Mouse (Mus musculus) forebrain, embryonic 12.5 days (tissue): Measurements from ENCODE around the gene Tmem233. TPM values are rescaled to one million over a fixed set of nuclear protein-coding genes. Genes with fewer than 3 reads are reported as not detected.

Experiments used
- ATAC-seq: fragments of 200-750 bp; cut with Nextera tagmentation; 2 replicates; pipeline ENCODE4 v1.8.0; 2017; ENCODE audit warnings: moderate TSS enrichment; ENCODE audit not compliant: low FRiP score
- H3K27ac ChIP-seq: fragments of 300-500 bp; sonication (generic); 2 replicates; pipeline ENCODE4 v1.5.1; 2016; ENCODE audit warnings: mild to moderate bottlenecking
- H3K27me3 ChIP-seq: fragments of 300-500 bp; sonication (generic); 2 replicates; pipeline ENCODE4 v1.6.1; 2016; ENCODE audit warnings: mild to moderate bottlenecking
- H3K36me3 ChIP-seq: fragments of 300-500 bp; sonication (generic); replicated peaks from 2 replicates; pipeline ENCODE4 v1.6.1; 2016; ENCODE audit warnings: mild to moderate bottlenecking
- H3K4me1 ChIP-seq: fragments of 300-500 bp; sonication (generic); 2 replicates; pipeline ENCODE4 v1.6.1; 2016
- H3K4me2 ChIP-seq: fragments of 300-500 bp; sonication (generic); 2 replicates; pipeline ENCODE4 v1.6.1; 2016; ENCODE audit warnings: mild to moderate bottlenecking, moderate library complexity
- H3K4me3 ChIP-seq: fragments of 300-500 bp; sonication (generic); replicated peaks from 2 replicates; pipeline ENCODE4 v1.5.1; 2016; ENCODE audit warnings: mild to moderate bottlenecking
- H3K9ac ChIP-seq: fragments of 300-500 bp; sonication (generic); 2 replicates; pipeline ENCODE4 v1.6.1; 2016; ENCODE audit warnings: mild to moderate bottlenecking
- H3K9me3 ChIP-seq: fragments of 300-500 bp; sonication (generic); 2 replicates; pipeline ENCODE4 v1.6.1; 2016
- WGBS: fragments of 180-500 bp; shearing (Covaris S2); methylation state at CpG from one replicate; pipeline ENCODE4 v1.1.7; 2016; 5-methylcytosine and 5-hydroxymethylcytosine counted together
- polyA plus RNA-seq: library from polyadenylated mRNA; unstranded; fragments of >200 nt; fragmentation: Nextera tagmentation; extraction: Ambion mirVana; gene quantifications from 2 replicates; pipeline ENCODE4 v1.2.1, GENCODE M21; 2016

Gene Tmem233
- polyA plus RNA-seq, 1 experiment from 2014 or later = not detected

DNA sequence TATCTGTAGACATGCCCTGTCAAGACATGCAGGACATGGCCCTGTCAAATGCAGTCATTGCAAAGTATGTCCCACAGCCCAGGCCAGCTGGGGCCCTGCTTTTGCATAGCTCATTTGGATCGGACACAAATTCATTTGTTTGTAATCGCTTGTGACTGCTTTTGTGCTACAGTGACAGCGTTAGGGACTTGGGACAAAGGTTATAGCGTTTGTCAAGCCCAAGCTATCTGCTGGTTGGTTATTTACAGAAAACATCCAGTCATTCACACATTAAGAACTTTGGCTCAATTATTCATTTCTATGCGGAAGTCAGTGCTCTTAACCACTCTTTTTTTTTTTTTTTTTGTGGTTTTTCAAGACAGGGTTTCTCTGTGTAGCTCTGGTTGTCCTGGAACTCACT is 30.9 kb downstream of the Tmem233 start:
- Histone ChIP-seq H3K9ac (no peak overlapping the region), H3K4me1 (no peaks in the 10 kb centered on the region), H3K9me3 (no peaks in the 10 kb centered on the region), H3K4me2 (no peak overlapping the region), H3K27me3 (no peaks in the 10 kb centered on the region), H3K4me3 (no peak overlapping the region), H3K27ac (no peak overlapping the region), H3K36me3 (no peaks in the 10 kb centered on the region)
- ATAC-seq = no peak
- 78% methylated on average over 5 of the region's 5 CpGs for WGBS

DNA sequence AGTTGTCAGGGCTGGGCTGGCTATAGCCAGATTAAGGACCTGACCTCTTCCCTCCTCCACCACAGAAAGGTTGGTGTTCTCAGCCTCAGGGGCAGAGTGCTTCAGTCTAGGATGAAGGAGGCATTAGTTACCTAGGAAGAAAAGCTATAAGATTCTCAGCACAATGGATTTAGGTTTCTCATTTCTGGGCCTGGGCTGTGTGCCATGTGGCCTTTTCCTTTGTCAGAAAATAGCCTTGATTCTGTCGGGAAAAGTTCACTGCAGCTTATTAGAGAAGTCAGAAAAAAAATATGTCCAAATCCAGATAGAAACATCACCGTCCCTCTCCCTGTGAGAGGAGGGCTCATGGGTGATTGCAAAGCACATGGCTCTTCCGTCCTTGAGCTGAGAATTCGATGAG is 33.2 kb downstream of the Tmem233 start:
- no peak for ATAC-seq

DNA sequence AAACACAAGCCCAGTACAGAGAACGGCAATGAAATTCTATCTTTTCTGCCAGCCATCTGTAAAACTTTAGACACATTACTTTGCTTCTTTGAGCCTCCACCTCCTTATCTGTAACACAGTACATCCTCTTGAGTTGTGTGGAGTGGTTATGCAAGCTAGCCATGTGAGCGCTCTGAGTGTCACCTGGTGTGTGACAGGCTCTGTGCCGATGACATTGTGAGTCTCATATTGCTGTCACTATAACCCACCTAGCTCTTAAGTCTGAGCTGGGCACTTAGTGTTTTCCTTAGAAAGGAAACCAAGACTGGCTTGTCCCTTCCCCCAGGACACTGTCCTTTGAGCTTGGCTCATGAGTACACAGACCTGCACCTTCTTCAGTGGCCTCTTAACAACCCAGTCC is 34.7 kb downstream of the Tmem233 start:
- Histone ChIP-seq H3K4me2 (no peak overlapping the region), H3K9ac (no peak overlapping the region), H3K4me1 (no peaks in the 10 kb centered on the region), H3K27ac (no peak overlapping the region), H3K9me3 (no peaks in the 10 kb centered on the region), H3K4me3 (no peak overlapping the region), H3K36me3 (no peaks in the 10 kb centered on the region), H3K27me3 (no peaks in the 10 kb centered on the region)
- WGBS = 95% methylated on average over 3 of the region's 3 CpGs
- ATAC-seq = no peak

More for the DNA sequence above, 33.2 kb downstream of the Tmem233 start:
- no peak overlapping the region for H3K9ac ChIP-seq
- no peaks in the 10 kb centered on the region for H3K27me3 ChIP-seq
- WGBS = 90% methylated on average over 4 of the region's 4 CpGs
- no peak overlapping the region for H3K27ac ChIP-seq
- H3K4me1 ChIP-seq = no peaks in the 10 kb centered on the region
- H3K4me2 ChIP-seq = no peak overlapping the region
- no peaks in the 10 kb centered on the region for H3K36me3 ChIP-seq
- no peaks in the 10 kb centered on the region for H3K9me3 ChIP-seq
- H3K4me3 ChIP-seq = no peak overlapping the region

DNA sequence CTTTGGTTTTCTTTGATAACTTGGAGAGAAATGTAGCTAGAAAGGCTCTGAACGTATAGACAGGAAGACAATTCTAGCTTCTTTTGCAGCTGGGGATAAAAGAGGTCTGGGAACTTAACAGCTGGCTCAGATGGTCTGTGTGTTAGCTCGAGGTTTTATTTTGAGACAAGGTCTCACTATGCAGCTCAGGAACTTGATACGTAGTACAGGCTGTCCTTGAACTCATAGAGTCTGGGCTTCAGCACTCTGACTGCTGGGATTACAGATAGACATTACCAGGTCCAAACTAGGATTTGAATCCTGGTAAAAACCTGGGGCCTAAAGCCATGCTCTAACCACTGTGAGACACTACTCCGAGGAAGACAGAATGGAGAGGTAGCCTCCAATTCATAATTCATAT is 36.8 kb downstream of the Tmem233 start:
- Histone ChIP-seq H3K9me3 (no peaks in the 10 kb centered on the region), H3K4me1 (no peaks in the 10 kb centered on the region), H3K9ac (no peak overlapping the region), H3K4me3 (no peak overlapping the region), H3K4me2 (no peak overlapping the region), H3K27ac (no peak overlapping the region), H3K27me3 (no peaks in the 10 kb centered on the region), H3K36me3 (no peaks in the 10 kb centered on the region)
- 84% methylated on average over 4 of the region's 4 CpGs for WGBS
- no peak for ATAC-seq

DNA sequence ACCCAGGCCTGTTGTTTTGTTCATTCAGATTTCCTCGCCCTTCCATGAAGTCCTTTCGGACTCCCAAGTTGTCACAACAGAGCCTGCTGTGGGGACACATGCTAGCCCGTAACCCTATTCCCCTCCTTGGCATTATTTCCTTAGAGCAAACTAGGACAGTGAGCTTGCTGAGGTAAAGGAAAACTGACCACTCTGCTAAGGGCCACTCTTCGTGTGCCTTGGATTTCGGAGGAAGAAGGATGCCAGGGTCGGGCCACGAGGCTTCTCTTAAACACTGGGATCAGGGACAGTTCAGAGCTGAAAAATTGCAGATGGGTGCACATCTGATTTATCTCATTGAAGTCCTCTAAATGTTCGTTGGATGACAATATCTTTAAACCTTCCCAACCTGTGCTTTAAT is 37.5 kb downstream of the Tmem233 start:
- WGBS = 87% methylated on average over 8 of the region's 8 CpGs
- no peak overlapping the region for H3K27ac ChIP-seq
- no peaks in the 10 kb centered on the region for H3K9me3 ChIP-seq
- ATAC-seq = no peak
- H3K9ac ChIP-seq = no peak overlapping the region
- H3K27me3 ChIP-seq = 0 out of 2 replicates have a peak, but pooled peaks cover 2% of the 10 kb centered on the region
- H3K4me3 ChIP-seq = no peak overlapping the region
- no peak overlapping the region for H3K4me2 ChIP-seq
- no peaks in the 10 kb centered on the region for H3K36me3 ChIP-seq
- H3K4me1 ChIP-seq = no peaks in the 10 kb centered on the region

DNA sequence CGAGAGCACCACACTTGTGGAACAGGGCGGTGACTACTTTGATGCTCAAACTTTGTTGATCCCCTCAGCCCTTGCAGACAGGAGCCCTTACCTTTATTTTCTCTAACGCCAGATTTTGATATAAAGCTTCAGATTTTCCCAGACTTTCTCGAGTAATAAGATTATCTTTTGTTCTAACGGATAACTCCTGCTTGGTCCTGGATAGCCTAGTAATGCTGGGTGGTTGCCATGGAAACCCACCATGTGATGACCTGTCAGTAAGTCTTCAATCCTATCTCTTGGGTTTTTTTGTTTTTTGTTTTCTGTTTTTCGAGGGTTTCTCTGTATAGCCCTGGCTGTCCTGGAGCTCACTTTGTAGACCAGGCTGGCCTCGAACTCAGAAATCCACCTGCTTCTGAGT is 40.8 kb downstream of the Tmem233 start:
- 63% methylated on average over 7 of the region's 7 CpGs for WGBS
- H3K9ac ChIP-seq = no peak overlapping the region

DNA sequence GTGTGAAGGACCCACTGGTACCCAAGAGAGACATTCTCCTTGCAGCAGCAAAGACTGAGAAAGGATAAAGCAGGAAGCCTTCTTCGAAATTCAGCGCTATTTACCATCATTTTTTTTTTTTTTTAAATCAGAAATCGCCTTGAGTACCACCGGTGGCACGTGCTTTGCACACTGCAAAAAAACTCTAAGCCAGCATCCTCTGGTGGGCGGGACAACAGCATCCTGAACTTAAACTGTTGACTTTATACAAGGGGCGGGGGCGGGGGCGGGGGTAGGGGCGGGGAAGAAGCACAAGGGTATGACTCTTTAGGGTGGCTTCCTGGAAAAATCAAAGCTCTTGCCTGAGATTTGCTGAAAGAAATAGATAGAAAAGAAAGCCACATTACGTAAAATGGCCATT is 43.3 kb downstream of the Tmem233 start:
- peaks cover 18% of the 10 kb centered on the region; the same call in 1 of the 2 replicates for H3K27me3 ChIP-seq
- no peak overlapping the region for H3K27ac ChIP-seq
- no peaks in the 10 kb centered on the region for H3K9me3 ChIP-seq
- no peak overlapping the region for H3K9ac ChIP-seq
- no peak overlapping the region for H3K4me3 ChIP-seq
- 35% methylated on average over 11 of the region's 11 CpGs for WGBS
- ATAC-seq = no peak
- H3K36me3 ChIP-seq = no peaks in the 10 kb centered on the region
- H3K4me2 ChIP-seq = no peak overlapping the region
- peaks cover 9% of the 10 kb centered on the region for H3K4me1 ChIP-seq

More for the DNA sequence above, 40.8 kb downstream of the Tmem233 start:
- no peak overlapping the region for H3K27ac ChIP-seq
- H3K27me3 ChIP-seq = 0 out of 2 replicates have a peak, but pooled peaks cover 12% of the 10 kb centered on the region
- no peak overlapping the region for H3K4me2 ChIP-seq
- no peaks in the 10 kb centered on the region for H3K36me3 ChIP-seq
- no peak for ATAC-seq
- peaks cover 3% of the 10 kb centered on the region; the same call in 1 of the 2 replicates for H3K4me1 ChIP-seq
- no peaks in the 10 kb centered on the region for H3K9me3 ChIP-seq
- no peak overlapping the region for H3K4me3 ChIP-seq

DNA sequence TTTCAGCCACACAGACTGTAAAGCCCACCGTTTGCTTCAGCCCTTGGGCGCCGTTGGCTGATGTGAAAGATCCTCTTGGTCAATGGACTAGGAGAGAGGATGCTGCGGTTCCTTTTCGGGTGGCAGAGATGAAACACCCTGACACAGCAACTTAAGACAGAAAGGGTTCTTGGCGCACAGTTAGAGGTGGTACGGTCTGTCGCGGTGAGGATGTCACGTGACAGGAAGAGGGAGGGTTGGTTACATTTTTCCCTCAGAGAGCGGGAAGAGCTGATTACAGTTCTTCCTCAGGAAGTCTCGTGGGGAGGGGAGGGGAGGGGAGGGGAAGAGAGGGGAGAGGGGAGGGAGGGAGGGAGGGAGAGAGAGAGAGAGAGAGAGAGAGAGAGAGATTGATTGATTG is 45.3 kb downstream of the Tmem233 start:
- Histone ChIP-seq H3K36me3 (no peaks in the 10 kb centered on the region), H3K4me3 (no peak overlapping the region), H3K9me3 (no peaks in the 10 kb centered on the region), H3K9ac (no peak overlapping the region), H3K27ac (no peak overlapping the region), H3K4me1 (peaks cover 9% of the 10 kb centered on the region), H3K4me2 (no peak overlapping the region), H3K27me3 (peaks cover 23% of the 10 kb centered on the region)
- ATAC-seq = no peak
- WGBS = 69% methylated on average over 11 of the region's 12 CpGs

DNA sequence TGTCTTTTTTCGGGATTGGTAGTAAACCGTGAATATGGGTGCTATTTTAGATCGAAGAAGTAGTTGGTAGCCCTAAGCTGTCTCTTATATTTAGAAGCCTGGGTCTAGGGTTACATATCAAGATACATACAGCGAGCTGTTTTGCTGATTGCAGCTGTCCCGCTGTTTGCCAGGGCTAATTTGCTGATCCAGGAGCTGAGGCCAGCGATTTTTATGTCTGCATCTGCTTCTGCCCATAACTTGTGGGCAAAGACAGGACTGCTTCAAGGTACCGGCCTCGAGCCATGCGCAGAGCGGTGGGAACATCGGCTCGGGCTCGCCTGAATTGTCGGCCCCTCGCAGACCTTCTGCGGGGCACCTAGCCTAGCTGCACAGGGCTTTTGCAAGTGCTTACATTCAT is 46.6 kb downstream of the Tmem233 start:
- Histone ChIP-seq H3K9ac (no peak overlapping the region), H3K27me3 (peaks cover 29% of the 10 kb centered on the region), H3K4me2 (no peak overlapping the region), H3K27ac (no peak overlapping the region), H3K4me3 (no peak overlapping the region), H3K9me3 (no peaks in the 10 kb centered on the region), H3K36me3 (no peaks in the 10 kb centered on the region), H3K4me1 (peaks cover 9% of the 10 kb centered on the region)
- no peak for ATAC-seq
- WGBS = 56% methylated on average over 16 of the region's 16 CpGs

DNA sequence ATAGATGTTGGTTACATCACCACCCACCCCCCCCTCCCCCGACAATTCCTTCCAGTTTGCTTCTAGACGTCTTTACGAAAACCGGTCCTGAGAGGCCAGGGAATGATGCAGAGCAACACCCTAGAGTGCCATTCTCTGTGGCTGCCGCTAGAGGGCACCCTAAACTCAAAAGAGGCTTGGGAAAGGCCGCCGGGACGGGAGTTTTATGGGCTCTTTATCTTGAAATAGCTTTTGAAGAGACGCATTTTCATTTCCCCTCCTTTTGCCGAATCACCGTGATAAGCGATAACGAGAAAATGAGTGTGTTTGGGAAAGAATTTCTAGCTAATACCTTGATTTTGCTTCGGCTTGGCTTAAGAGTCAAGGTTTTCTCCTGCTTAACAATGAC is 51.9 kb downstream of the Tmem233 start:
- H3K27me3 ChIP-seq = peaks cover 22% of the 10 kb centered on the region
- no peak overlapping the region for H3K27ac ChIP-seq
- no peak overlapping the region for H3K9ac ChIP-seq
- H3K4me2 ChIP-seq = peak overlapping the region; percentile 40
- H3K9me3 ChIP-seq = no peaks in the 10 kb centered on the region
- peaks cover 4% of the 10 kb centered on the region for H3K4me1 ChIP-seq
- 0 out of 2 replicates have a peak, but pooled peaks have one; percentile 20 for ATAC-seq
- 4% methylated on average over 14 of the region's 14 CpGs for WGBS
- H3K36me3 ChIP-seq = no peaks in the 10 kb centered on the region
- H3K4me3 ChIP-seq = no peak overlapping the region

DNA sequence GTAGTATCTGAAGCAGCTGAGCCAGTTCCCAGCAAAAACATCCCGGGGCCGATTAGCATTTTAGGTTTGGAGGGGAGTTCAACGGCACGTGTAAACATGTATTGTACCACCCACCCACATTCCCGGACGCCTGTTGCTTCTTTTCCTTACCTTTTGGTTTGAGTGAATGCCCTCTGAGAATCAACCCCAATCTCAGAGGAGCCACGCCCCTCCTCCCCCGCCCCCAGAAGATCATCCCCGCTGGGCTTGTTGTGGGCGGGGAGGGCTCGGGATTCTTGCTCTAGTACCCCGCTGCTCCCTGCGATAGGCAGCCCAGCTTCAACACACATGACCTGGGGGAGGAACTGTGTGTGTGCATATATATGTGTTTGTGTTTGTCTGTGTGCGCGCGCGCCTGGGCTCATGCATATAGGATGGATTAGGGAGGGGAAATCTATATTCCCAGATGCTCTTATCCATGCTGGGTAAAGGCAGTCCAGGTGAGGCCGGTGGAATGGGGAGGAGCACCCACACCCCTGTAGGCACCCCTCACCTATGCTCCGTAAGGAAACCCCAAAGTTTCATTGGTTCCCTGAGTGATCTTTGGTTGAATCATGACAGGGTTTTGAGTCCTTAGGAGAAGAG is 52.4 kb downstream of the Tmem233 start:
- Histone ChIP-seq H3K9me3 (no peaks in the 10 kb centered on the region), H3K4me2 (peak overlapping the region; percentile 40), H3K4me1 (peaks cover 4% of the 10 kb centered on the region), H3K36me3 (no peaks in the 10 kb centered on the region), H3K4me3 (peak overlapping the region; percentile 13; the same call in 1 of the 2 replicates), H3K27me3 (peaks cover 22% of the 10 kb centered on the region), H3K9ac (no peak overlapping the region), H3K27ac (no peak overlapping the region)
- ATAC-seq = peak; percentile 30; the same call in 1 of the 2 replicates
- WGBS = 3% methylated on average over 19 of the region's 19 CpGs

DNA sequence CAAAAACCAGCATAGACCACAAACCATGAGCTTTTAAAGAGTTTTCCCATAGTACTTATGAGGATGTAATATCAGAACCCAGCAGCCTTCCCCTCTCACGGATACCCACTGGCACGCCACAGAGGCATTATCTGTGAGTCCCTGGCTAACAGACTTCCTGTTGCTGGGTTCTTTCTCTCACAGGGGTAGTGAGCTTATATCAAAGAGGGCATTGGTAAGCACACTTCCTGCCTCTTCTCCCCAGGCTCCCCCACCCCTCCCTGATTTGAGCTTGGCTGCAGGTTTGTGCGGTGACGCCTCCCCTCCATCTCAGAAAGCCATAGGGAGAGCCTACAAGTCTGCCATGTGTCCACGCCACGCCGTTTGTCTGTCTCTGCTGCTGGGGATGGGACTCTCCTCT is 54.0 kb downstream of the Tmem233 start:
- 77% methylated on average over 7 of the region's 7 CpGs for WGBS
- Histone ChIP-seq H3K9ac (no peak overlapping the region), H3K9me3 (no peaks in the 10 kb centered on the region), H3K4me3 (no peak overlapping the region), H3K4me2 (no peak overlapping the region), H3K4me1 (peaks cover 4% of the 10 kb centered on the region), H3K27ac (no peak overlapping the region), H3K27me3 (peaks cover 22% of the 10 kb centered on the region), H3K36me3 (no peaks in the 10 kb centered on the region)
- no peak for ATAC-seq

DNA sequence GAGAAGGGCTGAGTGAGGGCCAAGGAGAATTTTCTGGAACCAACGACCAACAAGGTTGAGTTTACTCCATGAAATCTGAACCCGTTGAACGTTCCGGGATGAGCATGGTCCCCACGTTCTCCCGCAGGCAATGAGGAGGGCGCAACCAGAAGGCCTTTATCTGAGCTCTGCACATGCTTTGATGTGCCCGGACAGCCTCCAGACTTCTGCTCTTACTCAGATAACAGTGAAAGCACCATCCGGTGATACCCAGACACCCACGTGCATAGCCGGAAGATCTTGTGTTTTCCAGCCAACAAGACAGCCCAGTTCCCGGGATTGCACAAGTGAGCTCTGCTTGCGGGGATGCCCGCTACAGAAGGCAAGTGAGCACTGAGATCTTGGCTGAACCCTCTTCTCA is 56.5 kb downstream of the Tmem233 start:
- WGBS = 93% methylated on average over 14 of the region's 14 CpGs

More for the DNA sequence above, 56.5 kb downstream of the Tmem233 start:
- no peaks in the 10 kb centered on the region for H3K9me3 ChIP-seq
- H3K27me3 ChIP-seq = peaks cover 12% of the 10 kb centered on the region
- no peak overlapping the region for H3K4me2 ChIP-seq
- H3K4me3 ChIP-seq = no peak overlapping the region
- ATAC-seq = no peak
- peaks cover 20% of the 10 kb centered on the region for H3K4me1 ChIP-seq
- H3K36me3 ChIP-seq = peaks cover 7% of the 10 kb centered on the region
- no peak overlapping the region for H3K9ac ChIP-seq
- H3K27ac ChIP-seq = no peak overlapping the region
